Mouse (Mus musculus): ENCODE data around the gene Atp2b2. TPM values are rescaled to one million over a fixed set of nuclear protein-coding genes. Genes with fewer than 3 reads are reported as not detected.

Gene Atp2b2
- polyA plus RNA-seq, 1 experiment from 2014 or later: 0.14 TPM

DNA sequence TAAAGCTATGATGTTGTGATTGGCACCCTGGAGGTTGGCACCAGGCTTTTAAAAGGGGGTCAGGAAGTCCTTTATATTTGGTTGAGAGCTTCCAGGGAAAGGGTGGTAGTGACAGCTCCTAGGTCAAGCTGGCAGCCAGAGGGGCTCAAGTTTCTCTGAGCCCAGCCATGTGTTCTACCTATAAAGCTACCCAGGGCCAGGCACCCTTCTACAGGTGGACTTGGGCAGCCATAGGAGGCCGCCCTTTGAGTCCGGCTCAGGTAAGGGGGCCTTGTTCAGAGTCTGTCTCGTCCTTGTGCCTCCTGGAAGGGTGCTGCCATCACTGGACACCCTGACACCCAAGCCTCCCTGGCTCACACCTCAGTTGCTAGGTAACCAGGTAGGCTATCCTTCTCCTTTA is 180.5 kb downstream of the Atp2b2 start:
- 61% methylated on average over 3 of the region's 3 CpGs for WGBS
- no peaks in the 10 kb centered on the region for H3K27me3 ChIP-seq
- H3K36me3 ChIP-seq: no peaks in the 10 kb centered on the region

DNA sequence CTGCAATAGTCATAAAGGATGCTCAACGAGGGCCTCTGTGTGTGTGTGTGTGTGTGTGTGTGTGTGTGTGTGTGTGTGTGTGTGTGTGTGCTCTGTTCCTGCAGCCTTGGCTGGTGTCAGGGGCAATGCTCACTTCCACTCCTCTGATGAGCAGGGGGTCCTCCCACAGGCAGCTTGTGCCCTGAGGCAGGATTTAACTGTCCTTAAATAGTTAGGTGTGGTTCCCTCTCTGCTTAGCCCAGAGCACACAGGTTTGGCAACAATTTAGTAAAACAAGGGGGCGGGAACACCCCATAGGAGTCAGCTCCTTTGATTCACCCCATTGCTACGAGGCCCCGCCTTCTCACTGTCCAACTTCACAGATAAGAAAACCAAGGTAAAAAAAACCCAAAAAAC is 181.0 kb downstream of the Atp2b2 start:
- Histone ChIP-seq H3K27ac (no peak overlapping the region), H3K4me3 (no peak overlapping the region), H3K36me3 (no peaks in the 10 kb centered on the region), H3K9me3 (no peaks in the 10 kb centered on the region), H3K9ac (no peak overlapping the region), H3K27me3 (no peaks in the 10 kb centered on the region), H3K4me2 (no peak overlapping the region), H3K4me1 (no peaks in the 10 kb centered on the region)
- WGBS: 64% methylated on average over 4 of the region's 4 CpGs
- no peak for ATAC-seq (ENCODE audit: borderline replicate concordance, extremely low read depth, low FRiP score, low TSS enrichment)

More for the DNA sequence above, 180.5 kb downstream of the Atp2b2 start:
- Histone ChIP-seq H3K4me3 (no peak overlapping the region), H3K9ac (no peak overlapping the region), H3K27ac (no peak overlapping the region), H3K4me1 (no peaks in the 10 kb centered on the region), H3K4me2 (no peak overlapping the region), H3K9me3 (no peaks in the 10 kb centered on the region)
- no peak for ATAC-seq (ENCODE audit: borderline replicate concordance, extremely low read depth, low FRiP score, low TSS enrichment)

DNA sequence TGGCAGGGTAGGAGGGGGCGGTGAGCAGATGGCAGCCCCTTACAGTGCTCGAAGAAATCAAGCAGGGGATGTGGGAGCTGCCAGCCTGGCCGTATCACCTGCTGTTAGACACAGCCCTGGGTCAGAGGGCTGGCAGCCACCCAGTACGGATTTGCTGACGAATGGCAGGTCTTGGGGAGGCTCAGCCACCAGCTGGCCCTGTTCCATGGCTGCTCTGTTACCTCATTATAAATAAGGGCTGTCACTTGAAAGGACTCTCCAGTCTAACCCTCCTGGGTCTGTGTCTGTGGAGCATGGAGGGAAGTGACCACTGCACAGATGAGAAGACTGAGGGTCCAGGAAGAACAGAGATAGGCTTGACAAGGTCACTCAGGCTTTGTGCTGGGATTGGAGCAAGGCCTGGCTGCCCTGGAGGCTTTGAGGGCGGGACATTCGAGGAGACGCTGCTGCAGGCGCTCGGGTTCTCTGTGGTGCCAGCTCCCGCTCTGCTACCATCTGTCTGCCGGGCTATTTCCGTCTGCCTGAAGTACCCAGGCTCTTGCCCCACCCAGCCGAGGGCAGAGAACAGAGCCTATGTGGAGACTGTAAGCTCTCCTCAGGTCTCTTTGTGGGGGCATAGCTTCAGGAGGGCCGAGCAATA is 181.6 kb downstream of the Atp2b2 start:
- Histone ChIP-seq H3K27ac (no peak overlapping the region), H3K9me3 (no peaks in the 10 kb centered on the region), H3K4me1 (no peaks in the 10 kb centered on the region), H3K9ac (no peak overlapping the region), H3K4me2 (no peak overlapping the region), H3K27me3 (no peaks in the 10 kb centered on the region), H3K36me3 (no peaks in the 10 kb centered on the region), H3K4me3 (no peak overlapping the region)
- ATAC-seq (ENCODE audit: borderline replicate concordance, extremely low read depth, low FRiP score, low TSS enrichment): no peak
- 57% methylated on average over 15 of the region's 15 CpGs for WGBS

DNA sequence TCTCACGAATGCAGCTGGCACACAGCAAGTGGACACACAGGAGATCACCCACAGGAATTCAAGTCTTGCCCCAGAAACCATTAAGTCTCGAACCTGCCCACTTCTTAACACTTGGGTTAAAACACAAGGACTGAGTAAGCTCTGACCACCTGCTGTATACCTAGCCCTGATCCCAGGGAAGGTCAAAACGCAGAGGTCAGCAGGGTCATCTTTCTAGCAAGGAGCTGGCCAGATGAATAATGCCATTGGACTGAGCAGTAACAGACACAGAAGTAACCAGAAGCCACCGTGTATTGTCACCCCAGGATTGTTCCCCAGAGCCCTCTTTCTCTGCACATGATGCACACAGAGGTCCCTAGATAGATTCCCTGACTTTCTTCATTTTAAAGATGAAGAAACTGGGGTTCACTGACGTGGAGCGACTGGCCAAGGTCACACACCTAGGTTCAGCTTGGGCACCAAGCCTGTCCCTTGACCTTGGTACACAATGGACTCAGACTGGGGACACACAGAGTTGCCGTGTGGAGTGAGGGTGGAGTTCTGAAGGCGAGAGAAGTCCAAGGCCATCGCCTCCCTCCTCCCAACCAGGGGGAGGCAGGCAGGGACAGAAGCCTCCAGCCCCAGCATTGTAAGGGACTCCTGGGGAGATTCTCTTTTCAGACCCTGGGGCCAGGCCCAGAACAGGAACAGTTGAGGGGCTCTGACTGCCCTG is 182.2 kb downstream of the Atp2b2 start:
- no peak for ATAC-seq (ENCODE audit: borderline replicate concordance, extremely low read depth, low FRiP score, low TSS enrichment)
- no peak overlapping the region for H3K9ac ChIP-seq
- no peak overlapping the region for H3K4me3 ChIP-seq
- H3K27ac ChIP-seq: no peak overlapping the region
- no peaks in the 10 kb centered on the region for H3K9me3 ChIP-seq
- no peaks in the 10 kb centered on the region for H3K4me1 ChIP-seq
- H3K36me3 ChIP-seq: no peaks in the 10 kb centered on the region
- H3K4me2 ChIP-seq: no peak overlapping the region
- WGBS: 66% methylated on average over 9 of the region's 9 CpGs
- H3K27me3 ChIP-seq: no peaks in the 10 kb centered on the region

DNA sequence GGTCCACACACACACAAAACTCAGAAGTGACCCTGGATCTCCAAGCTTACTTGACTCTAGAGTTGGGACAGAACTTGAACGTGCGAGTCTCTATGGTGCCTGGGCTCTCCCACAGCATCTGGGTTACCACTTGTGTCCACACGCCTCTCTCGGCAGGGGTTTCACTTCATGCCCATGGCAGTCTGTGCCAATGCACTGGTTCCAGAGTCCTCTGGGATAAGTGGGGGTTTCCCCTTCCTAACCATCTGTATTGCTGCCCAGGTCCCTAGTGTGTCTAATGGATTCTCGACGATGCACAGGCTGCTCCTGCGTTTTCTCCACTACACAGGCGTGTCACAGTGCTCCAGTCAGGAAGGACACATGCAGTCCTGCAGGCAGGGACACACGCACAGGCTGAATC is 184.1 kb downstream of the Atp2b2 start:
- no peak for ATAC-seq (ENCODE audit: borderline replicate concordance, extremely low read depth, low FRiP score, low TSS enrichment)
- no peaks in the 10 kb centered on the region for H3K36me3 ChIP-seq
- no peaks in the 10 kb centered on the region for H3K27me3 ChIP-seq
- no peaks in the 10 kb centered on the region for H3K9me3 ChIP-seq
- no peak overlapping the region for H3K9ac ChIP-seq
- H3K4me3 ChIP-seq: no peak overlapping the region
- no peak overlapping the region for H3K4me2 ChIP-seq
- H3K27ac ChIP-seq: no peak overlapping the region
- 78% methylated on average over 9 of the region's 9 CpGs for WGBS
- no peaks in the 10 kb centered on the region for H3K4me1 ChIP-seq

DNA sequence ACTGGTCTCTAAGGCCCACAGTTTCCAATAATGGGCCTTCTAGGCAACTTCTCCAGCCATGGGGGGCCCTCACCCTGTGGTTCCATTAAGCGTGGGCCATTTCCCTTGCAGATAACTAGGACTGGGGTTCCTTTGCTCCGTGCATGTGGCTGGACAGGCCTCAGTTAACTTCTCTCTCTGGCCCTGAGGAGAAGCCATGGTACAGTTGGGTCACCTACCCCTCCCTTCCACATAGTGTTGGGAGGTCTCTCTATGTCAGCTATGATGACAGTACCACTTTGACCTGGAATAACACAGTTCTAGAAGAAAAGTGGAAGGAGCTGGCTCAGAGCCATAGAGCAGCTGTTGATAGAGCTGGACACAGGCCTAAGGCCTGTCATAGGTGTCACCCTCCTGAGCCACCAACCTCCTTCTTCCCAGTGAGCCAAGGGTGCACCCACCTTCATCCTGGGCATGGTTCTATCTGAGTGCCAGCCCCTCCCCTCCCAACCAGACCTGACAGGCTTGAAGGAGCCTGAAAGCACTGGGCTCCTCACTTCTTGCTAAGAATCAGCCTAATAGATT is 185.0 kb downstream of the Atp2b2 start:
- Histone ChIP-seq H3K27me3 (no peaks in the 10 kb centered on the region), H3K36me3 (no peaks in the 10 kb centered on the region), H3K27ac (no peak overlapping the region), H3K9me3 (no peaks in the 10 kb centered on the region), H3K4me2 (no peak overlapping the region), H3K4me1 (no peaks in the 10 kb centered on the region), H3K9ac (no peak overlapping the region), H3K4me3 (no peak overlapping the region)
- ATAC-seq (ENCODE audit: borderline replicate concordance, extremely low read depth, low FRiP score, low TSS enrichment): no peak
- 54% methylated on average over 2 of the region's 2 CpGs for WGBS

DNA sequence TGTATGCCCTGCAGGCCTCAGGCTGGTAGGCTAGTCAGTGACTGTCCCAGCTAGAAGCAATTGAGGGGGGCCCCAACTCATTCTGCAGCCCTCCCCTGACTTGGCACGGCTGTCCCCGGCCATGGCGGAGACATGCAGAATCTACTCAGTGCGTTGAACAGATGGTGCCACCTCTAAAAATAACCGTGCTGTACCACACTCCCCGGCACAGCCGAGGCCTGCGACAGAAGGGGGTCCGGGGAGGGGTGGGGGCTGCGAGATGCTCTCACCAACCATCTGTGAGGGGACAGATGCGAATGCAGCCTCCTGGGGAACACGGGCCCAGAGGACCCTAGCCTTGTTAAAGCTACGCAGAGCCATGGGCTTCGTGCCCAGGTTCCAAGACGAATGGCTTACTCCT is 185.6 kb downstream of the Atp2b2 start:
- Histone ChIP-seq H3K27ac (no peak overlapping the region), H3K4me3 (no peak overlapping the region), H3K4me2 (no peak overlapping the region), H3K4me1 (no peaks in the 10 kb centered on the region), H3K9ac (no peak overlapping the region), H3K27me3 (no peaks in the 10 kb centered on the region), H3K36me3 (no peaks in the 10 kb centered on the region), H3K9me3 (no peaks in the 10 kb centered on the region)
- 74% methylated on average over 15 of the region's 15 CpGs for WGBS
- ATAC-seq (ENCODE audit: borderline replicate concordance, extremely low read depth, low FRiP score, low TSS enrichment): no peak

DNA sequence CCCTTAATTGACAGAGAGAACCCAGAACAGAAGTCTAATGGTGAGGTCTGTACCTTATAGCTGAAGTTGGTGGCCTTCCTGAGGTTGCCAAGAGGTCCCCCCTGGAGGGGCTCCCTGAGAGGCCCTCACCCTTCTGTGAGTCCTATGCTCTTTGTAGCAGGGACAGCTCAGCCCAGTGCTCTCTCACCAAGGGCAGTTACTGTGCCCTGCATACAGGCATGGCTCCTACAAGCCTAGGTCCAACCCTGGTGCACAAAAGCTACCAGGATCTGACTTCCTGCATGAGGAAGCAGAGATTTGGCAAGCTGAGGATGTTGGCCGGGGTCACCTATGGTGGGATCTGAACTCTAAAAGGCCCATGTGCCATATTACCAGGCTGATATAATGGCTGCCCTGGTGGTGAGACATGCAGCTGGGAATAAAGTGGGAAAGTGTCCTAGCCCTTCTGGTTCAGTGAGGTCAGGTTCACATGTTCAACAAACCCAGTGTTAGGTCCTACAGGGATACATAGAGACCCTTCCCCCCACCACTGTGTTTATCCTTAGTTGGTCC is 186.2 kb downstream of the Atp2b2 start:
- H3K9me3 ChIP-seq: no peaks in the 10 kb centered on the region
- WGBS: 86% methylated on average over 1 of the region's 1 CpGs
- H3K27me3 ChIP-seq: no peaks in the 10 kb centered on the region
- no peaks in the 10 kb centered on the region for H3K36me3 ChIP-seq
- ATAC-seq (ENCODE audit: borderline replicate concordance, extremely low read depth, low FRiP score, low TSS enrichment): no peak
- no peak overlapping the region for H3K4me2 ChIP-seq
- H3K4me3 ChIP-seq: no peak overlapping the region
- no peaks in the 10 kb centered on the region for H3K4me1 ChIP-seq
- H3K27ac ChIP-seq: no peak overlapping the region
- no peak overlapping the region for H3K9ac ChIP-seq

DNA sequence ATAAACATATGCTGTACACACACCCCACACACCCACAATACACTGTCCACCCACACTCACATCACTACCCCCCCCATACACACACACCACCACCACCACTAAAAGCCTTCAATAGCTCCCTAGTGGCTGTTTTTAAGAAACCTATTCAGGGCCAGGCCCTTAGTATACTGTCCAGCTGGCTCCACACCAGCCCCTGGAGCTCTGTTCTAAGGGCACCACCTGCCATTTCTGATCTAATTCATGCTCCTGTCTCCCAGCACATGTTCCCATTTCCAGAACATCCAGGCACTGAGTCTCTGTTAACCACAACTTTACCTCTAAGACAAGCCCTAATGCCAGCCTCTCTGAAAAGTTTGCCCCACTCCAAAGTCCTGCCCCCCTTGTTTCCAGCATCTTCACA is 186.8 kb downstream of the Atp2b2 start:
- no peak overlapping the region for H3K27ac ChIP-seq
- H3K9ac ChIP-seq: no peak overlapping the region
- H3K9me3 ChIP-seq: no peaks in the 10 kb centered on the region
- H3K36me3 ChIP-seq: no peaks in the 10 kb centered on the region
- H3K4me2 ChIP-seq: no peak overlapping the region
- H3K4me1 ChIP-seq: no peaks in the 10 kb centered on the region
- H3K4me3 ChIP-seq: no peak overlapping the region
- no peak for ATAC-seq (ENCODE audit: borderline replicate concordance, extremely low read depth, low FRiP score, low TSS enrichment)
- no peaks in the 10 kb centered on the region for H3K27me3 ChIP-seq

DNA sequence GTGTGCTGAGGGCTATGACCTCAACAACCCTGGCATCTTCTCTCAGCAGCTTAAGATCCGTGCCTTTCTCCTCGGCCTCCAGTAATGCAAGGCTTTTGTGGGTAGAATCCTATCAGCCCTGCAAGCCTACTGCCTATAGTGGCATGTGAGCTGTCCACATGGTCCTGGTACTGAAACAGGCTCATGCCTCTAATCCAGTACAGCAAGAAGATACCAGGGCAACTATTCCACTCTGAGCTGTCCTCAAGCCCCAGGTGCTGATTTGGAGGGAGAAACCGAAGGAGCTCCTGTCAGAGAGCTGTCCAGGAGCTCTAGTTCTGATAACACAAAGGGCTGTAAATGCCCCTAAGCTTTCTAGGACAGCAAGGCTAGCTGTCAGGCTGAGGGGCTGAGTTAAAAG is 190.1 kb downstream of the Atp2b2 start:
- Histone ChIP-seq H3K27ac (no peak overlapping the region), H3K4me2 (no peak overlapping the region), H3K4me1 (no peaks in the 10 kb centered on the region), H3K9ac (no peak overlapping the region), H3K27me3 (no peaks in the 10 kb centered on the region), H3K9me3 (no peaks in the 10 kb centered on the region), H3K4me3 (no peak overlapping the region), H3K36me3 (no peaks in the 10 kb centered on the region)
- ATAC-seq (ENCODE audit: borderline replicate concordance, extremely low read depth, low FRiP score, low TSS enrichment): peak; percentile 65; the same call in 1 of the 2 replicates
- WGBS: 10% methylated on average over 3 of the region's 3 CpGs

DNA sequence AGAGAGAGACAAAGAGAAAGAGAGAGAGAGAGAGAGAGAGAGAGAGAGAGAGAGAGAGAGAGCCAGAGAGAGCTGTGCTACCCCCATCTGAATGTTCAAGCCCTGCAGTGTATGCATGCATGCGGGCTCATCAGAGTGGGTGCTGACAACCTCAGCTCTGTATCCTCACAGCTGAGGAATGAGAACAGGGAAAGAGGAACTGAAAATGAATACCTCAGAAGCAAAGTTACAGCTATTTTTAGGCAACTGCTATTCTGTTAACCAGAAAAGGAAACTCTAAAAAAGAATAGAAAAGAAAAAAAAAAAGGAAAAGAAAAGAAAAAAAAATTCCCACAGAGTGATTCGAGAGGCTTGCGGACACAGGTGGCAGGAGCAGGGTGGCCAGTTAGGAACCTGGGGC is 192.6 kb downstream of the Atp2b2 start:
- Histone ChIP-seq H3K4me1 (no peaks in the 10 kb centered on the region), H3K27ac (no peak overlapping the region), H3K9ac (no peak overlapping the region), H3K9me3 (no peaks in the 10 kb centered on the region), H3K27me3 (no peaks in the 10 kb centered on the region), H3K4me2 (no peak overlapping the region), H3K4me3 (no peak overlapping the region), H3K36me3 (no peaks in the 10 kb centered on the region)
- 77% methylated on average over 3 of the region's 3 CpGs for WGBS
- ATAC-seq (ENCODE audit: borderline replicate concordance, extremely low read depth, low FRiP score, low TSS enrichment): no peak

DNA sequence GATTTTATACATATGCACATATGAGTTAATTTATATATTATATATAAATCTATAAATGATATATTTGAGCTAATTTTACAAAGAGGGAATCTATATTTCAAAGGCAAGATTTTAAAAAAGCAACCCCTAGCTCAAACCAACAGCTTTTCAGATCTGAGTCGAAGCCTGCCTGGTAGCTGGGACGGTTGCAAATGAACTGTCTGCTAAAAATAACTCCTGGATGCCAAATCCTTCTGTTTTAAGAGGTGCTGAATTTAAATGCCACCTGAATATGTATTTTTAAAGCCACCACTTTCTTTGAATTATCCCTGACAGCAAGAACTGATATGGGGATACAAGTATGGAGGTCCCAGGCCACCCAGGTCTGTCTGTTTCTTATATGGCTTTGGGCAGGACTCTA is 193.8 kb downstream of the Atp2b2 start:
- 50% methylated on average over 2 of the region's 2 CpGs for WGBS

More for the DNA sequence above, 193.8 kb downstream of the Atp2b2 start:
- Histone ChIP-seq H3K36me3 (no peaks in the 10 kb centered on the region), H3K4me1 (no peaks in the 10 kb centered on the region), H3K9ac (no peak overlapping the region), H3K4me2 (no peak overlapping the region), H3K27me3 (no peaks in the 10 kb centered on the region), H3K27ac (no peak overlapping the region), H3K4me3 (no peak overlapping the region), H3K9me3 (no peaks in the 10 kb centered on the region)
- ATAC-seq (ENCODE audit: borderline replicate concordance, extremely low read depth, low FRiP score, low TSS enrichment): no peak
